Mouse (Mus musculus): ENCODE results near the gene Spry1.

DNA sequence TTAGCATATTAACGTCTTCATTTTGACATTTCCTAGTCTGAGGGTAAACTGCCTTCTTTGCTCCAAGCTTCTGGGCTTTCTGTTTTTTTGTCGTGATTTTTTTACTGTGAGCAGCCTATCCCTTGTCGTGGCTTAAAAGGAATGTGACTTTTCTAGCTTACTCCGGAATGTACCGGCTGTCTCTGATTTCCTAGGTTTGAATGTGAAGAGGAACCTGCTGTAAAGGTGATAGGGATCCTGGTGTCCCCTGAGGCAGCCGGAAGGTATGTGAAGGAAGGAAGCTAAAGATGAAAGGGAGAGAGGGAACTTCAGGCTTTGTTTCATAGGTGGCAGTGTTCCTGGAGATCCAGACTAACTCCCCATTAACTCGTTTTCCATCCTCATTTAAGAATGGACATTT lies 28.0 kb downstream of the Spry1 start:
- TF ChIP-seq GATA1 (IDR thresholded peaks at IDR 0.05; ENCODE audit: low read length), result no peak
- no peak for TF ChIP-seq TAL1 (IDR thresholded peaks at IDR 0.05; ENCODE audit: low read length)

Measured in erythroblast, embryonic 14.5 days (primary cell).